Mouse (Mus musculus): ENCODE data around the gene Zfp385a. TPM values are rescaled to one million over a fixed set of nuclear protein-coding genes. Genes with fewer than 3 reads are reported as not detected.

Gene Zfp385a
- 8.1 and 9.1 TPM in 2 replicates for polyA plus RNA-seq (2014; fragmentation: Nextera tagmentation; extraction: Ambion mirVana)

DNA sequence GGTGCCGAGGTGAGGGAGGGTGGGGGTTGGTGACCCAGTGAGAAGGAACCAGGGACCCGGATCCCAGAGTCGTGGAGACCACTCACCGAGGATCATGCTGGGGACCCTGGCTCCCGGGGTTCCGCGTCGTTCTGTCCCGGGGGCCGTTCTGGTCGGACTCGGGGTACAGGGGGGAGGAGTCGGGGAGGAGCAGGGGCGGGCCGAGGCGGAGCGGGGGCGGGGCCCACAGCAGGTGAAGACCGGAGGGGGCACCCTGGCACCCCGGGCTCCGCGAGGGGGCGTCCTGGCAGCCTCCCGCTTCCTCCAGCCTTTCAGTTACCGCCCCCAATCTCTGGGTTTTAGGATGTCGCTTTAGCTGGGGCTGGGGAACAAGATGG, at the start of gene Zfp385a:
Zfp385a (minus strand) TSS at position 133 of the 377 bp plus-strand sequence.
- 0% methylated on average over 20 of the region's 26 CpGs for WGBS
- Histone ChIP-seq H3K36me3 (ENCODE audit: control insufficient read depth, insufficient read depth, low read length) (peaks cover 17% of the 10 kb centered on the region), H3K4me3 (ENCODE audit: control insufficient read depth in 1 of 2, insufficient read depth in 1 of 2, low read depth in 1 of 2, low read length in 2 of 2) (peak within 1 kb of the TSS; percentile 63 to 64), H3K27me3 (ENCODE audit: control insufficient read depth, insufficient read depth, low read length) (peaks cover 43% of the 10 kb centered on the region), H3K27ac (replicated peaks in 1 of 2; ENCODE audit: control insufficient read depth in 1 of 2, insufficient read depth in 1 of 2, low read depth in 2 of 2, low read length in 2 of 2) (no peak within 1 kb of the TSS), H3K9me3 (ENCODE audit: control insufficient read depth, low read length) (no peaks in the 10 kb centered on the region), H3K4me2 (ENCODE audit: low read length) (peak within 1 kb of the TSS; percentile 86), H3K9ac (ENCODE audit: low read length) (peak within 1 kb of the TSS; percentile 71), H3K4me1 (ENCODE audit: control insufficient read depth in 2 of 2, insufficient read depth in 2 of 2, low read length in 2 of 2) (peaks cover 10 to 20% of the 10 kb centered on the region in 2 experiments)
- 0 out of 2 replicates have a peak, but pooled peaks have one; percentile 26 for ATAC-seq (ENCODE audit: insufficient number of reproducible peaks, insufficient read depth, low FRiP score, low read depth)

DNA sequence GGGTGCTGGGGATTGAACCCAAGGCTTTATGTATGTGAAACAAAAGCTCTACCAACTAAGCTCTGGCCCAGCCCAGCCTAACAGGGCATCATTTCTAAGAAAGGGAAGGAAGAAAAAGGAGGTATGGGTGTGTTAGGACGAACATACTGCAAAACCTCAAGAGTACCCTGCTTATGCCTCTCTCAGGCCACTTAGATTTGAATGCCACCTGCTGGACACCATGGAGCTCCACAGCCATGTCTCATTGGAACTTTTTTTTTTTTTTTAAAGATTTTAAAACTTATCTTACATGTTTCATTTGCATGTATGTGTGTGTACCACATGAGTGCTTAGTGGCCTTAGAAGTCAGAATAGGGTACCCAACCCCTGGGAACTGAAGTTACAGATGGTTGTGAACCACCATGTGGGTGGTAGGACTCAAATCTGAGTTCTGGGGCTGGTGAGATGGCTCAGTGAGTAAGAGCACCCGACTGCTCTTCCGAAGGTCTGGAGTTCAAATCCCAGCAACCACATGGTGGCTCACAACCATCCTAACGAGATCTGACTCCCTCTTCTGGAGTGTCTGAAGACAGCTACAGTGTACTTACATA, 48.8 kb upstream of the Zfp385a start:
- H3K27me3 ChIP-seq (ENCODE audit: control insufficient read depth, insufficient read depth, low read length): no peaks in the 10 kb centered on the region
- WGBS: 29% methylated on average over 4 of the region's 4 CpGs
- no peak for ATAC-seq (ENCODE audit: insufficient number of reproducible peaks, insufficient read depth, low FRiP score, low read depth)
- H3K4me3 ChIP-seq (ENCODE audit: control insufficient read depth in 1 of 2, insufficient read depth in 1 of 2, low read depth in 1 of 2, low read length in 2 of 2): no peak overlapping the region
- no peak overlapping the region for H3K9ac ChIP-seq (ENCODE audit: low read length)
- no peaks in the 10 kb centered on the region for H3K9me3 ChIP-seq (ENCODE audit: control insufficient read depth, low read length)
- H3K4me1 ChIP-seq (ENCODE audit: control insufficient read depth in 2 of 2, insufficient read depth in 2 of 2, low read length in 2 of 2): peaks cover 9 to 13% of the 10 kb centered on the region in 2 experiments
- no peak overlapping the region for H3K27ac ChIP-seq (replicated peaks in 1 of 2; ENCODE audit: control insufficient read depth in 1 of 2, insufficient read depth in 1 of 2, low read depth in 2 of 2, low read length in 2 of 2)
- H3K4me2 ChIP-seq (ENCODE audit: low read length): no peak overlapping the region
- no peaks in the 10 kb centered on the region for H3K36me3 ChIP-seq (ENCODE audit: control insufficient read depth, insufficient read depth, low read length)

DNA sequence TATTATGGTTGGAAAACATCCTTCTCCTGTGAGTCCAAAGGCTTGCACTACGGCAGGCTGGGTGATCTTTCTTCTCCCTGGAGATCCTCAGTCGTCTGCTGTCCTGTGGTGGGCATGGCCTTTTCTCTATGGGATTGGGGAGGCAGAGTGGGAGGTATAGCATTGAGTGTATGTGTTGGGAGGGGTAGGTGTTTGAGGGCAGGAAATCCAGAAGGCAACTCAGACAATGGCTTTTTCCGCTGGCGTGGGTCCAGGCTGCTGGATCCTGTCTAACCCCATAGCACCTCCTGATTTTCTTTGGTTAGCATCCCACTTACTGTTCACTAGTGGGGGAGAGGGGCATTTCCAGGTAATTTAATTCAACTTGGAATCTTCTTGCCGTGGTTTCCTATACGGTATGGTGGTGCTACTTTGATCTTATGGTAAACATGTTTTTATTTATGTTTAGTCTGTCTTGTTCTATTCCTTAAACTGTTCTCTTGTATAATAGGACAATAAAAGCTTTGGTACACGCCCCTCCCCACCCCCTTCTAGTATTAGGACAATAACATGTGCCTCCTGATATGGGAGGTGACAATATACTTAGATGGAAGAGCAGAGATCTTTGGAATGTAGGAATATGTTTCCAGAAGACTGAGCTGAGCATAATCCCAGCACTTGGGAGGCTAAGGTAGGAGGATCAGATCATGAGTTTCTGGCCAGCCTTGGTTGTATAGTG, 44.0 kb upstream of the Zfp385a start:
- H3K9ac ChIP-seq (ENCODE audit: low read length): peak overlapping the region; percentile 41; the same call in 1 of the 2 replicates
- peaks cover 21 to 40% of the 10 kb centered on the region in 2 experiments for H3K4me1 ChIP-seq (ENCODE audit: control insufficient read depth in 2 of 2, insufficient read depth in 2 of 2, low read length in 2 of 2)
- H3K4me3 ChIP-seq (ENCODE audit: control insufficient read depth in 1 of 2, insufficient read depth in 1 of 2, low read depth in 1 of 2, low read length in 2 of 2): peak overlapping the region; percentile 14 to 16; a peak in 3 of 4 replicates
- H3K27me3 ChIP-seq (ENCODE audit: control insufficient read depth, insufficient read depth, low read length): no peaks in the 10 kb centered on the region
- peak overlapping the region; percentile 52 for H3K4me2 ChIP-seq (ENCODE audit: low read length)
- H3K36me3 ChIP-seq (ENCODE audit: control insufficient read depth, insufficient read depth, low read length): no peaks in the 10 kb centered on the region
- peak overlapping the region; percentile 73 to 89 for H3K27ac ChIP-seq (replicated peaks in 1 of 2; ENCODE audit: control insufficient read depth in 1 of 2, insufficient read depth in 1 of 2, low read depth in 2 of 2, low read length in 2 of 2)
- ATAC-seq (ENCODE audit: insufficient number of reproducible peaks, insufficient read depth, low FRiP score, low read depth): peak; percentile 69; the same call in 1 of the 2 replicates
- no peaks in the 10 kb centered on the region for H3K9me3 ChIP-seq (ENCODE audit: control insufficient read depth, low read length)
- 58% methylated on average over 7 of the region's 7 CpGs for WGBS

DNA sequence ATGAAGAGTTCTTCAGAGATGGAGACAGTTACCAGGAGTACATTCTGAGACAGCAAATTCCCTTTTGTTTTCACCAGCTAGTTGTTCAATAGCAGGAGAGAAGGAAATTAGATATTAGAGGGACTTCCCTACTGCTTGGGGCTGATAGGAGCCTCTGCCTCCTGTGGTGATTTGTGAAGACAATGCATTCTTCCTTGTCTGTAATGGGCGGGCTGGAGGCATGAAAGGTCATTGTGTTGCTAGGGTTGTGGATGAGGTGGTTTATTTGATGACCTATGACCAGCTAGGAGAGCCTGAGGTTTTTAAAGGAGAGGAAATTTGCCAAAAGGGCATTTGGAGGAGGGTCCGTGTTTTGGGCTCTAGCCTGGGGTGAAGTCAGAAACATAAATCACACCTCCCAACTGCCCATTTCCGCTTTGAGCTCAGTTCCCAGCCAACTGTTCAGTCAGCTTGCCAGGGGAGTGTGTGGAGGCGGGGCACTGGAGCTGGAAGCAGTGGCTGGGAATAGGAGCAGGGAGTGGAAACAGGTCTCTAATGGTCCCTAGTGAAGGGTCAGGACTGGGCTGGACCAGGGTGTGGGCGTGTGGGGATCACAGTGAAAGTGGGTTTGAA, 43.0 kb upstream of the Zfp385a start:
- Histone ChIP-seq H3K4me1 (ENCODE audit: control insufficient read depth in 2 of 2, insufficient read depth in 2 of 2, low read length in 2 of 2) (peaks cover 32 to 50% of the 10 kb centered on the region in 2 experiments), H3K9ac (ENCODE audit: low read length) (peak overlapping the region; percentile 41; the same call in 1 of the 2 replicates), H3K27me3 (ENCODE audit: control insufficient read depth, insufficient read depth, low read length) (no peaks in the 10 kb centered on the region), H3K4me2 (ENCODE audit: low read length) (peak overlapping the region; percentile 52), H3K27ac (replicated peaks in 1 of 2; ENCODE audit: control insufficient read depth in 1 of 2, insufficient read depth in 1 of 2, low read depth in 2 of 2, low read length in 2 of 2) (peak overlapping the region; percentile 73 to 89), H3K36me3 (ENCODE audit: control insufficient read depth, insufficient read depth, low read length) (no peaks in the 10 kb centered on the region), H3K9me3 (ENCODE audit: control insufficient read depth, low read length) (no peaks in the 10 kb centered on the region), H3K4me3 (ENCODE audit: control insufficient read depth in 1 of 2, insufficient read depth in 1 of 2, low read depth in 1 of 2, low read length in 2 of 2) (peak overlapping the region; percentile 14 to 16; a peak in 2 of 4 replicates)
- ATAC-seq (ENCODE audit: insufficient number of reproducible peaks, insufficient read depth, low FRiP score, low read depth): peak; percentile 47
- WGBS: 42% methylated on average over 5 of the region's 5 CpGs

DNA sequence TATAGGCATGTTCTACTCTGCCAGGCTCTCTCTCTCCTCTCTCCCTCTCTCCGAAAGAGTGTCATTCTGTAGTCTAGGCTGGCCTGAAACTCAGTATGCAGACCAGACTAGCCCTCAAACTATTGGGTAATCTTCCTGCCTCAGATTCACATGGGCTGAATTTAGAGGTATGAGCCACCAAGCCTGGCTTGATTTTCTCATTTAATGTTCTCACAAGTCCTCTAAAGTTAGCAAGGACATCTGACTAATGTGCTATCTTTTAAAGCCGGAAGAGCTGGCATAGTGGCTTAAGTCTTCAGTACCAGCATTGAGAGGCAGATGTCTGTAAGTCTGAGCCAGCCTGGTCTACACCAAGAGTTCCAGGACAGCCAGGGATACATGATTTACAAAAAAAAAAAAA, 42.2 kb upstream of the Zfp385a start:
- Histone ChIP-seq H3K36me3 (ENCODE audit: control insufficient read depth, insufficient read depth, low read length) (no peaks in the 10 kb centered on the region), H3K27ac (replicated peaks in 1 of 2; ENCODE audit: control insufficient read depth in 1 of 2, insufficient read depth in 1 of 2, low read depth in 2 of 2, low read length in 2 of 2) (peak overlapping the region in 1 of 2 experiments; percentile 89; a peak in 1 of 4 replicates), H3K27me3 (ENCODE audit: control insufficient read depth, insufficient read depth, low read length) (no peaks in the 10 kb centered on the region), H3K9ac (ENCODE audit: low read length) (no peak overlapping the region), H3K4me1 (ENCODE audit: control insufficient read depth in 2 of 2, insufficient read depth in 2 of 2, low read length in 2 of 2) (peaks cover 40 to 58% of the 10 kb centered on the region in 2 experiments), H3K9me3 (ENCODE audit: control insufficient read depth, low read length) (no peaks in the 10 kb centered on the region), H3K4me3 (ENCODE audit: control insufficient read depth in 1 of 2, insufficient read depth in 1 of 2, low read depth in 1 of 2, low read length in 2 of 2) (no peak overlapping the region), H3K4me2 (ENCODE audit: low read length) (no peak overlapping the region)
- ATAC-seq (ENCODE audit: insufficient number of reproducible peaks, insufficient read depth, low FRiP score, low read depth): no peak
- 67% methylated on average over 2 of the region's 2 CpGs for WGBS

DNA sequence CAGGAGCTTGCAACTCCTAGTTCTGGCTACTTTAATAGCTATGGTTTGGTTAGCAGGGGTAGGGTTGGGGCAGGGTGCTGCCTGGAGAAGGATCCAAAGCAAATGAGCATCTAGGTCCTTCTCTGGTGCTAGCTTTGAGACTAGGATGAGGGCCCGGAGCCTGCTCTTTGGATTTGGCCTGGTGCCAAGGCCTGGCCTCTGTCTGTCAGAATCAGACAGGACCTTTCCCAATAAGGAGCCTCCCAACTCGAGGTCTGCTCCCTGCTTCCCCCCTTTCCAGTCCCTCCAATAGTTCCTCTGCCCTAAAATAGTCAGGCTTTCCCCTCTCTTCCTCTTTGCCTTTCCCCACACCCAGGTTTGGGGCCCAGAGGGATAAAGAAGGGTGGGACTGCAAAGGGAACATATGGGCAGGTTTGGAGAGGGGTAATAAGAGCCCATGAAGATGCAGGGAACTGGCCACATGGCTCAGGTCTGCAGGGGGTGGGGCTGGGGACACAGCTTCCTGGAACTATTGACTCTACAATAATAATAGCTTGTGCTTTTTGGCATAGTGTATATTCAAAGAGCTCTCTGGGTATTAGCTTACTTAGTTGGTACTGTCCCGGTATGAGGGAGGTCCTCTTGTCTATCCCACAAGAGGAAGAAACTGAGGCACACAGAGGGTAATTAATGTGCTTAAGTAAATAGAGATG, 38.9 kb upstream of the Zfp385a start:
- H3K36me3 ChIP-seq (ENCODE audit: control insufficient read depth, insufficient read depth, low read length): no peaks in the 10 kb centered on the region
- H3K27me3 ChIP-seq (ENCODE audit: control insufficient read depth, insufficient read depth, low read length): no peaks in the 10 kb centered on the region
- H3K4me1 ChIP-seq (ENCODE audit: control insufficient read depth in 2 of 2, insufficient read depth in 2 of 2, low read length in 2 of 2): peaks cover 38 to 55% of the 10 kb centered on the region in 2 experiments
- H3K9me3 ChIP-seq (ENCODE audit: control insufficient read depth, low read length): no peaks in the 10 kb centered on the region
- peak overlapping the region; percentile 65 to 72 for H3K27ac ChIP-seq (replicated peaks in 1 of 2; ENCODE audit: control insufficient read depth in 1 of 2, insufficient read depth in 1 of 2, low read depth in 2 of 2, low read length in 2 of 2)
- H3K4me3 ChIP-seq (ENCODE audit: control insufficient read depth in 1 of 2, insufficient read depth in 1 of 2, low read depth in 1 of 2, low read length in 2 of 2): no peak overlapping the region
- WGBS: 19% methylated on average over 3 of the region's 3 CpGs
- H3K4me2 ChIP-seq (ENCODE audit: low read length): no peak overlapping the region
- ATAC-seq (ENCODE audit: insufficient number of reproducible peaks, insufficient read depth, low FRiP score, low read depth): peak; percentile 41; the same call in 1 of the 2 replicates
- no peak overlapping the region; the same call in 1 of the 2 replicates for H3K9ac ChIP-seq (ENCODE audit: low read length)

Measured in heart, embryonic 14.5 days (tissue).